Mouse (Mus musculus): Measurements from ENCODE around the gene Fam71a.
A peak's percentile ranks its signal among the peaks of the same experiment; 100 is the strongest.

DNA sequence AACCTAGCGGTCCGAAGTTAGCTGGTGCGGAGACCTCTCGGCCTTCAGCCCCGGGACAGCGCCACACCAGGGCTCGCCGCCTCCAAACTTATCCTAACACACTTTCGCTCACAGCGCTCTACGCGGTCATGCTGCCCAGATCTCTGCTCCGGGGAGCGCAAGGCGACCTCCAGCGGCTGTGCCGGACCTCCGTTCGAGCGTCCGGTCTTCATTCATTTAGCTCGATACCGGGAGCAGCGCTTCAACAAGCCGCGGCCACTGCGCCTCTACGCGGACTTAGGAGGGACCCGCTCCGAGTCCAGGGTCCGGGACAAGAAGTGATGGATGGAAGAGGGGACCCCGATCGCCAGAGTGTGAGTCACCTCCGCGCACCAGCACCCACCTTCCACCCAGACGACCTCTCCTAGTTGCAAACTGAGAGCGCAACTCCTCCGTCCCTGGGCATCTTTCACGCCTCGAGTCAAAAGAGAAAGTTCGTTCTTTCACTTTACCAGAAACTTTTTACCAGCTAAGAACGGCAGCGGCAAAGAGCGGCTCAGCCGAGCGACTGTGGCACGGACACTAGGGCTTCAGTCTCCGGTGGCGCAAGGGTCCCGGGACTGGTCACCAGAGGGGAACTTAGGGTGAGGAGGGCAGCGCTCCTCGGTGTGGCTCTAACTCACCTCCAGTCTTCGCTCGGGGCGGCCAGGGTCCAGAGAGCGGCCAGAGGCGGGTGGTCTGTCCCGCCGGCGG, 18.0 kb upstream of the Fam71a start:
- no peak for TF ChIP-seq EP300 (IDR thresholded peaks at IDR 0.05)
- TF ChIP-seq CTCF (IDR thresholded peaks at IDR 0.05), result peak; percentile 80
